Mouse (Mus musculus): ENCODE data around the gene Tspan14.

DNA sequence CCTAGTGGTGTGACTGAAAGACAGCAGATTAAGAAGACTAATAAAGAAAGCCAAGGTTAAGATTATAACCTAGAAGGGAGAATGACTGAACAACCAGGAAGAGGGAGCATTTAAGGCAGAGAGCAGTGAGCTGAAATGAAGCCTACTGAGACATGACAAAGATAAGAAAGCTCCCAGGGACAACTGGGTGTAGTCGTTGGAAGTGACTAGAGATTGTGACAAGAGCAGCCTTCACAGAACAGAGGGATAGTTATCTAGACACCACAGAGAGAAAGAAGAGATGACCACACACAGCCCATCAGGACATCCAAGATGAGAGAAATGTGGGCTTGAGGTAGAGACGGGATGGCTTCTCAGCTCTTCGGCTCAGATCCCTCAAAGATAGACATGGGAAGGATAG is 102.9 kb downstream of the Tspan14 start:
- TF ChIP-seq EP300 (IDR thresholded peaks at IDR 0.05; ENCODE audit: insufficient read depth, low read depth, low read length) (no peak), POLR2A (IDR thresholded peaks at IDR 0.05; ENCODE audit: insufficient read depth, low read length) (no peak)

Data from ES-Bruce4 (cell line).